Mouse (Mus musculus): ENCODE measurements around the gene Ifngr1. TPM values are rescaled to one million over a fixed set of nuclear protein-coding genes. Genes with fewer than 3 reads are reported as not detected.

Gene Ifngr1
- 10 to 100 TPM; 16.1 to 20.2 TPM for total RNA-seq (2021)

GRCm38 (mm10) chr10:19591641-19592441, at the start of gene Ifngr1:
Gene Ifngr1 (plus strand): TSS chr10:19591949.
- peak; percentile 75 to 82 for DNase-seq (ENCODE audit: extremely low spot score in 1 of 2, low spot score in 1 of 2)

- no peak for DNase-seq (ENCODE audit: extremely low spot score in 1 of 2, low spot score in 1 of 2)
Measured at GRCm38 (mm10) chr10:19546825-19547224, 44.9 kb upstream of the Ifngr1 start.

- DNase-seq (ENCODE audit: extremely low spot score in 1 of 2, low spot score in 1 of 2): no peak
Measured at GRCm38 (mm10) chr10:19548016-19548415, 43.7 kb upstream of the Ifngr1 start.

GRCm38 (mm10) chr10:19548491-19548890, 43.3 kb upstream of the Ifngr1 start:
- DNase-seq (ENCODE audit: extremely low spot score in 1 of 2, low spot score in 1 of 2): no peak

- no peak for DNase-seq (ENCODE audit: extremely low spot score in 1 of 2, low spot score in 1 of 2)
Measured at GRCm38 (mm10) chr10:19551585-19551984, 40.2 kb upstream of the Ifngr1 start.

- no peak for DNase-seq (ENCODE audit: extremely low spot score in 1 of 2, low spot score in 1 of 2)
Measured at GRCm38 (mm10) chr10:19553857-19554256, 37.9 kb upstream of the Ifngr1 start.

GRCm38 (mm10) chr10:19557696-19558095, 34.1 kb upstream of the Ifngr1 start:
- DNase-seq (ENCODE audit: extremely low spot score in 1 of 2, low spot score in 1 of 2): no peak

GRCm38 (mm10) chr10:19559565-19560165, 32.1 kb upstream of the Ifngr1 start:
- DNase-seq (ENCODE audit: extremely low spot score in 1 of 2, low spot score in 1 of 2): no peak

- no peak for DNase-seq (ENCODE audit: extremely low spot score in 1 of 2, low spot score in 1 of 2)
Measured at GRCm38 (mm10) chr10:19562598-19562997, 29.2 kb upstream of the Ifngr1 start.

- DNase-seq (ENCODE audit: extremely low spot score in 1 of 2, low spot score in 1 of 2): no peak
Measured at GRCm38 (mm10) chr10:19563443-19563861, 28.3 kb upstream of the Ifngr1 start.

- DNase-seq (ENCODE audit: extremely low spot score in 1 of 2, low spot score in 1 of 2): no peak
Measured at GRCm38 (mm10) chr10:19567481-19567880, 24.3 kb upstream of the Ifngr1 start.

GRCm38 (mm10) chr10:19570288-19570687, 21.5 kb upstream of the Ifngr1 start:
- DNase-seq (ENCODE audit: extremely low spot score in 1 of 2, low spot score in 1 of 2): no peak

GRCm38 (mm10) chr10:19570716-19571115, 21.0 kb upstream of the Ifngr1 start:
- no peak for DNase-seq (ENCODE audit: extremely low spot score in 1 of 2, low spot score in 1 of 2)

- DNase-seq (ENCODE audit: extremely low spot score in 1 of 2, low spot score in 1 of 2): no peak
Measured at GRCm38 (mm10) chr10:19577571-19577970, 14.2 kb upstream of the Ifngr1 start.

- DNase-seq (ENCODE audit: extremely low spot score in 1 of 2, low spot score in 1 of 2): no peak
Measured at GRCm38 (mm10) chr10:19578001-19578400, 13.7 kb upstream of the Ifngr1 start.

- peak in 1 of 2 experiments; percentile 42 for DNase-seq (ENCODE audit: extremely low spot score in 1 of 2, low spot score in 1 of 2)
Measured at GRCm38 (mm10) chr10:19578409-19578986, 13.3 kb upstream of the Ifngr1 start.

- no peak for DNase-seq (ENCODE audit: extremely low spot score in 1 of 2, low spot score in 1 of 2)
Measured at GRCm38 (mm10) chr10:19580660-19581059, 11.1 kb upstream of the Ifngr1 start.

- no peak for DNase-seq (ENCODE audit: extremely low spot score in 1 of 2, low spot score in 1 of 2)
Measured at GRCm38 (mm10) chr10:19581844-19582582, 9.7 kb upstream of the Ifngr1 start.

- DNase-seq (ENCODE audit: extremely low spot score in 1 of 2, low spot score in 1 of 2): no peak
Measured at GRCm38 (mm10) chr10:19582806-19583430, 8.8 kb upstream of the Ifngr1 start.

GRCm38 (mm10) chr10:19584064-19584463, 7.7 kb upstream of the Ifngr1 start:
- DNase-seq (ENCODE audit: extremely low spot score in 1 of 2, low spot score in 1 of 2): no peak

Data from layer of hippocampus, postnatal 25 days (tissue).